Mouse (Mus musculus): ENCODE measurements around the gene Lbhd1. TPM values are rescaled to one million over a fixed set of nuclear protein-coding genes. Genes with fewer than 3 reads are reported as not detected.

The Lbhd1 gene
- total RNA-seq, 2 experiments from 2014 or later = 4.8 to 9.8 TPM

Small RNA genes lying within 50 kb of the gene (microRNA-seq; reads per million reads assigned to microRNA genes)
- 0 to 0.45 reads per million in 2 experiments for gene Mir5136

Other genes starting within 250 kb of the Lbhd1 start
- 100 to 1,000 TPM; 117 to 125 TPM for gene Chrm1, start 219.9 kb upstream of the Lbhd1 start, total RNA-seq (2021)
- 100 to 1,000 TPM; 198 to 212 TPM for gene Slc3a2, start 160.4 kb upstream of the Lbhd1 start, total RNA-seq (2021)
- 10 to 100 TPM; 52.6 to 53.3 TPM for gene Wdr74, start 147.9 kb upstream of the Lbhd1 start, total RNA-seq (2021)
- gene 1700092M07Rik, start 143.0 kb upstream of the Lbhd1 start, total RNA-seq (2021) = 1 to 10 TPM; 1.4 to 1.8 TPM
- gene Stx5a, start 142.3 kb upstream of the Lbhd1 start, total RNA-seq (2021) = 10 to 100 TPM; 61.9 to 64.8 TPM
- 10 to 100 TPM; 72.7 to 79.7 TPM for gene Nxf1, start 126.7 kb upstream of the Lbhd1 start, total RNA-seq (2021)
- gene Tmem223, start 112.7 kb upstream of the Lbhd1 start, total RNA-seq (2021) = 100 to 1,000 TPM in 1 of 2 experiments, 10 to 100 TPM in 1; 99.9 to 120 TPM
- gene Tmem179b, start 109.3 kb upstream of the Lbhd1 start, total RNA-seq (2021) = 1 to 10 TPM; 7.0 to 9.3 TPM
- 10 to 100 TPM; 18.2 to 19.0 TPM for gene Taf6l, start 97.3 kb upstream of the Lbhd1 start, total RNA-seq (2021)
- gene Polr2g, start 85.2 kb upstream of the Lbhd1 start, total RNA-seq (2021) = 100 to 1,000 TPM; 107 to 109 TPM
- gene Zbtb3, start 81.2 kb upstream of the Lbhd1 start, total RNA-seq (2021) = 1 to 10 TPM; 4.2 to 5.2 TPM
- gene Ttc9c, start 64.4 kb upstream of the Lbhd1 start, total RNA-seq (2021) = 10 to 100 TPM; 27.8 to 34.5 TPM
- 100 to 1,000 TPM; 112 to 115 TPM for gene Hnrnpul2, start 63.7 kb upstream of the Lbhd1 start, total RNA-seq (2021)
- 10 to 100 TPM in 1 of 2 experiments, not detected in 1; 15.9 TPM for gene AC129217.1, start 54.0 kb upstream of the Lbhd1 start, total RNA-seq (2021)
- 100 to 1,000 TPM; 105 to 115 TPM for gene Bscl2, start 46.3 kb upstream of the Lbhd1 start, total RNA-seq (2021)
- 100 to 1,000 TPM; 291 to 295 TPM for gene Gng3, start 44.5 kb upstream of the Lbhd1 start, total RNA-seq (2021)
- gene Lrrn4cl, start 33.0 kb upstream of the Lbhd1 start, total RNA-seq (2021) = under 1 TPM; 0.66 to 0.78 TPM
- gene Ubxn1, start 12.2 kb upstream of the Lbhd1 start, total RNA-seq (2021) = 100 to 1,000 TPM; 112 to 116 TPM
- gene Uqcc3, start 2.8 kb upstream of the Lbhd1 start, total RNA-seq (2021) = 10 to 100 TPM; 32.1 to 37.5 TPM
- not detected for gene Gm49403, start 198 bp downstream of the Lbhd1 start, total RNA-seq (2021)
- 10 to 100 TPM; 18.9 to 27.6 TPM for gene 1810009A15Rik, start 5.1 kb downstream of the Lbhd1 start, total RNA-seq (2021)
- 1 to 10 TPM; 3.8 to 4.6 TPM for gene Gm49416, start 5.2 kb downstream of the Lbhd1 start, total RNA-seq (2021)
- gene Ints5, start 9.3 kb downstream of the Lbhd1 start, total RNA-seq (2021) = 10 to 100 TPM; 24.6 to 25.0 TPM
- 100 to 1,000 TPM; 103 to 111 TPM for gene Ganab, start 14.3 kb downstream of the Lbhd1 start, total RNA-seq (2021)
- 100 to 1,000 TPM; 121 to 130 TPM for gene B3gat3, start 36.6 kb downstream of the Lbhd1 start, total RNA-seq (2021)
- gene Rom1, start 45.6 kb downstream of the Lbhd1 start, total RNA-seq (2021) = 1 to 10 TPM; 2.3 to 2.4 TPM
- 10 to 100 TPM; 11.0 to 11.9 TPM for gene Eml3, start 45.8 kb downstream of the Lbhd1 start, total RNA-seq (2021)
- 10 to 100 TPM; 60.6 to 67.9 TPM for gene Mta2, start 58.1 kb downstream of the Lbhd1 start, total RNA-seq (2021)
- gene Tut1, start 70.1 kb downstream of the Lbhd1 start, total RNA-seq (2021) = 10 to 100 TPM; 15.6 to 16.2 TPM
- gene Eef1g, start 83.3 kb downstream of the Lbhd1 start, total RNA-seq (2021) = 100 to 1,000 TPM; 283 to 287 TPM
- 10 to 100 TPM; 17.2 to 18.5 TPM for gene Ahnak, start 105.6 kb downstream of the Lbhd1 start, total RNA-seq (2021)
- not detected for gene Scgb1a1, start 204.2 kb downstream of the Lbhd1 start, total RNA-seq (2021)